ENCODE assay signal across 15 mouse cellular contexts in genomic region chr6:3590289-3590904, GRCm38 (mm10).
"Had no signal": no experiment of that assay in that cellular context is flagged by ENCODE, and none has a peak within 500 bp of the region (broad histone marks: within the 10 kb centered on the region; RNA-seq: fewer than 3 reads in every experiment).

No protein-coding gene starts in this region.

- H3K4me2 ChIP-seq: limb, embryonic 15.5 days; midbrain, embryonic 11.5 days; neural tube, embryonic 13.5 days had no signal

- H3K27me3 ChIP-seq: limb, embryonic 15.5 days; neural tube, embryonic 13.5 days had no signal

- H3K27ac ChIP-seq: kidney, postnatal 0 days; limb, embryonic 15.5 days; liver, embryonic 14.5 days; neural tube, embryonic 13.5 days; stomach, postnatal 0 days had no signal

- H3K4me3 ChIP-seq: limb, embryonic 15.5 days; neural tube, embryonic 13.5 days had no signal

- H3K4me1 ChIP-seq: limb, embryonic 15.5 days; neural tube, embryonic 13.5 days had no signal

- H3K9me3 ChIP-seq: limb, embryonic 15.5 days; neural tube, embryonic 13.5 days had no signal

- H3K9ac ChIP-seq: limb, embryonic 15.5 days; liver, embryonic 14.5 days; neural tube, embryonic 13.5 days had no signal

- ATAC-seq: intestine, embryonic 16.5 days; midbrain, embryonic 16.5 days had no signal

- DNase-seq: kidney, adult 2 months; kidney, postnatal 36 days; layer of hippocampus, adult 9-11 months; layer of hippocampus, postnatal 36 days; lung, adult 18-20 months; retina, postnatal 1 day; thymus, postnatal 4 days had no signal
